Mouse (Mus musculus): ENCODE data around the gene C130026I21Rik. TPM values are rescaled to one million over a fixed set of nuclear protein-coding genes. Genes with fewer than 3 reads are reported as not detected.
"Not testable (repeated sequence)": the region's sequence is repeated elsewhere in the genome, so short reads cannot be mapped to it uniquely, and the experiment has no call there.

The C130026I21Rik gene
- polyA plus RNA-seq, 1 experiment from 2014 or later, result 0.34 TPM

- H3K9ac ChIP-seq (replicated peaks; ENCODE audit: low read depth, low read length); H3K36me3 ChIP-seq (ENCODE audit: control insufficient read depth, insufficient read depth); H3K27me3 ChIP-seq (replicated peaks; ENCODE audit: control insufficient read depth, insufficient read depth, low read length); H3K4me3 ChIP-seq (replicated peaks; ENCODE audit: low read length); H3K4me2 ChIP-seq (ENCODE audit: low read length); H3K4me1 ChIP-seq (replicated peaks; ENCODE audit: control insufficient read depth, insufficient read depth, low read length); ATAC-seq; H3K27ac ChIP-seq (ENCODE audit: low read length); H3K9me3 ChIP-seq (ENCODE audit: control insufficient read depth, low read length): not testable (repeated sequence)
- WGBS, result 76% methylated on average over 9 of the region's 10 CpGs
Observed at GRCm38 (mm10) chr1:85111572-85111971, 158.8 kb downstream of the C130026I21Rik start.

GRCm38 (mm10) chr1:85110876-85111275 lies 159.5 kb downstream of the C130026I21Rik start:
- H3K4me3 ChIP-seq (replicated peaks; ENCODE audit: low read length); H3K27ac ChIP-seq (ENCODE audit: low read length); H3K4me2 ChIP-seq (ENCODE audit: low read length); H3K36me3 ChIP-seq (ENCODE audit: control insufficient read depth, insufficient read depth); ATAC-seq; H3K27me3 ChIP-seq (replicated peaks; ENCODE audit: control insufficient read depth, insufficient read depth, low read length); H3K4me1 ChIP-seq (replicated peaks; ENCODE audit: control insufficient read depth, insufficient read depth, low read length); H3K9ac ChIP-seq (replicated peaks; ENCODE audit: low read depth, low read length); H3K9me3 ChIP-seq (ENCODE audit: control insufficient read depth, low read length): not testable (repeated sequence)
- 81% methylated on average over 2 of the region's 3 CpGs for WGBS

- ATAC-seq; H3K4me1 ChIP-seq (replicated peaks; ENCODE audit: control insufficient read depth, insufficient read depth, low read length); H3K36me3 ChIP-seq (ENCODE audit: control insufficient read depth, insufficient read depth); H3K27ac ChIP-seq (ENCODE audit: low read length); H3K27me3 ChIP-seq (replicated peaks; ENCODE audit: control insufficient read depth, insufficient read depth, low read length); H3K4me3 ChIP-seq (replicated peaks; ENCODE audit: low read length); H3K9ac ChIP-seq (replicated peaks; ENCODE audit: low read depth, low read length); H3K9me3 ChIP-seq (ENCODE audit: control insufficient read depth, low read length); H3K4me2 ChIP-seq (ENCODE audit: low read length): not testable (repeated sequence)
- no CpG with 5 or more reads among the region's 7 CpGs for WGBS
Observed at GRCm38 (mm10) chr1:85109753-85110152, 160.6 kb downstream of the C130026I21Rik start, which contains the start of gene A530032D15Rik. Gene A530032D15Rik, minus strand, starts transcription at chr1:85109853.

DNA sequence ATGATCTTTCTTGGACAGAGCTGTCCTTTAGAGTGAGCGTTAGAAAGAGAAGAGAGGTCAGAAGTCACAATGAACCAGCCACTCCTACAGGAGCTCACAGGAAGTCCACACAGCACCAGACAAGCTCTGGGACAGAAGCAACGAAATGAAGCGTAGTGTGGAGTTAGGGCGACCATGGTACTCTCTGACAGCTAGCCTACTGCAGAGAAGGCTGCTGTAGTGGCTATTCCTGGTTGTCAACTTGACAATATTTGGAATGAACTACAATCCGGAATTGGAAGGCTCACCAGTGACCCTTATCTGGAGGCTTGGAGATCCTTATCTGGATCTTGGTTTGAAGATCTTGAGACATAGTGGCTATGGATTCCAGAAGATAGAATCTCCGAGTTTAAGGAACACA lies 164.4 kb downstream of the C130026I21Rik start:
- 67% methylated on average over 5 of the region's 6 CpGs for WGBS
- not testable (repeated sequence) for H3K36me3 ChIP-seq (ENCODE audit: control insufficient read depth, insufficient read depth); H3K9me3 ChIP-seq (ENCODE audit: control insufficient read depth, low read length); H3K9ac ChIP-seq (replicated peaks; ENCODE audit: low read depth, low read length); H3K27ac ChIP-seq (ENCODE audit: low read length); H3K4me3 ChIP-seq (replicated peaks; ENCODE audit: low read length); ATAC-seq; H3K27me3 ChIP-seq (replicated peaks; ENCODE audit: control insufficient read depth, insufficient read depth, low read length); H3K4me2 ChIP-seq (ENCODE audit: low read length); H3K4me1 ChIP-seq (replicated peaks; ENCODE audit: control insufficient read depth, insufficient read depth, low read length)

- H3K9ac ChIP-seq (replicated peaks; ENCODE audit: low read depth, low read length); H3K4me3 ChIP-seq (replicated peaks; ENCODE audit: low read length); H3K27me3 ChIP-seq (replicated peaks; ENCODE audit: control insufficient read depth, insufficient read depth, low read length); H3K4me2 ChIP-seq (ENCODE audit: low read length); ATAC-seq; H3K4me1 ChIP-seq (replicated peaks; ENCODE audit: control insufficient read depth, insufficient read depth, low read length); H3K27ac ChIP-seq (ENCODE audit: low read length); H3K36me3 ChIP-seq (ENCODE audit: control insufficient read depth, insufficient read depth); H3K9me3 ChIP-seq (ENCODE audit: control insufficient read depth, low read length): not testable (repeated sequence)
- 83% methylated on average over 4 of the region's 4 CpGs for WGBS
Observed at GRCm38 (mm10) chr1:85105336-85105735, 165.0 kb downstream of the C130026I21Rik start.

DNA sequence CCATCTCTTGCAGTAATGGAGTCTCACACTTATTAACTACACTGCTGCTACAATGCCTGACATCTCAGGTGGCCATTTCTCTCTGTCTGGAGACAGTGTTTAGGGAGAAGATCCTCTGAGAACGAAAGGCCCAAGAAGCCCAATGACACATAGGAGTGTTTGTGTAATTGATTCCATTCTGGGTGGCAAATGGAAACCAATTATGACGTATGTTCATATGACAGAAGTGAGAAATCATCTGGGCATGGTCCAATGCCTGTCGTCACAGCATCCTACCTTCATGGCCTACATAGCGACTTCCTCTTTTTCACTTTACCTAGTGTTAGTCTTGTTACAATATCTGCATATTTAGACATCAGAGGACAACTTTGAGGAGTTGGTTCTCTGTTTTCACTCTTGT lies 168.6 kb downstream of the C130026I21Rik start:
- H3K27ac ChIP-seq (ENCODE audit: low read length); H3K9ac ChIP-seq (replicated peaks; ENCODE audit: low read depth, low read length); H3K4me3 ChIP-seq (replicated peaks; ENCODE audit: low read length); ATAC-seq; H3K9me3 ChIP-seq (ENCODE audit: control insufficient read depth, low read length); H3K4me2 ChIP-seq (ENCODE audit: low read length); H3K36me3 ChIP-seq (ENCODE audit: control insufficient read depth, insufficient read depth); H3K4me1 ChIP-seq (replicated peaks; ENCODE audit: control insufficient read depth, insufficient read depth, low read length); H3K27me3 ChIP-seq (replicated peaks; ENCODE audit: control insufficient read depth, insufficient read depth, low read length): not testable (repeated sequence)
- WGBS, result 92% methylated on average over 4 of the region's 4 CpGs

DNA sequence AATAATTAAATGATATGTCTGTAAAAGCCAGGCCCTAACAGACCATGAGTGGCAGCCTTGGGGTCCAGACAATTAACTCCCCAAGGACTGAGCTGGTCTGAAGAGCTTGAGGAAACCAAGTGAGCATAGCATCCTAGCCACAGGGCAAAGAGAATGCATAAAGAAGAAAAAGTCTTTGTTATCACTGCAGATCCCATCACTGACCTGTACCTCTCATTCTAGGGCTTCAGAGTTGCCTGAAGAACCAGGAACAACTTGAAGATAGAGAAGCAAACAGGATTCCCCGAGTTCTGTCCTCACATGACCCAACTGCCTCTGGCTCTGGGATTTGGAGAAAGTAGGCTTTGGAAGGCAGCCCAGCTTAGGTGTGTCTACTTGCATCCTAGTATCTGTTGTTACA lies 170.5 kb downstream of the C130026I21Rik start, which contains the start of gene Gm10553:
Gene Gm10553 (plus strand): TSS at position 301 of the 400 bp plus-strand sequence.
- H3K27me3 ChIP-seq (replicated peaks; ENCODE audit: control insufficient read depth, insufficient read depth, low read length); H3K9ac ChIP-seq (replicated peaks; ENCODE audit: low read depth, low read length); H3K4me1 ChIP-seq (replicated peaks; ENCODE audit: control insufficient read depth, insufficient read depth, low read length); ATAC-seq; H3K9me3 ChIP-seq (ENCODE audit: control insufficient read depth, low read length); H3K4me3 ChIP-seq (replicated peaks; ENCODE audit: low read length); H3K4me2 ChIP-seq (ENCODE audit: low read length); H3K27ac ChIP-seq (ENCODE audit: low read length); H3K36me3 ChIP-seq (ENCODE audit: control insufficient read depth, insufficient read depth): not testable (repeated sequence)
- WGBS, result 60% methylated on average over 1 of the region's 1 CpGs

- 86% methylated on average over 5 of the region's 7 CpGs for WGBS
- H3K27me3 ChIP-seq (replicated peaks; ENCODE audit: control insufficient read depth, insufficient read depth, low read length); H3K9ac ChIP-seq (replicated peaks; ENCODE audit: low read depth, low read length); H3K27ac ChIP-seq (ENCODE audit: low read length); H3K36me3 ChIP-seq (ENCODE audit: control insufficient read depth, insufficient read depth); H3K4me2 ChIP-seq (ENCODE audit: low read length); ATAC-seq; H3K4me3 ChIP-seq (replicated peaks; ENCODE audit: low read length); H3K9me3 ChIP-seq (ENCODE audit: control insufficient read depth, low read length); H3K4me1 ChIP-seq (replicated peaks; ENCODE audit: control insufficient read depth, insufficient read depth, low read length): not testable (repeated sequence)
Observed at GRCm38 (mm10) chr1:85099081-85099480, 171.3 kb downstream of the C130026I21Rik start.

- not testable (repeated sequence) for H3K27me3 ChIP-seq (replicated peaks; ENCODE audit: control insufficient read depth, insufficient read depth, low read length); H3K4me3 ChIP-seq (replicated peaks; ENCODE audit: low read length); H3K27ac ChIP-seq (ENCODE audit: low read length); H3K4me1 ChIP-seq (replicated peaks; ENCODE audit: control insufficient read depth, insufficient read depth, low read length); H3K9ac ChIP-seq (replicated peaks; ENCODE audit: low read depth, low read length); ATAC-seq; H3K36me3 ChIP-seq (ENCODE audit: control insufficient read depth, insufficient read depth); H3K4me2 ChIP-seq (ENCODE audit: low read length); H3K9me3 ChIP-seq (ENCODE audit: control insufficient read depth, low read length)
- 85% methylated on average over 6 of the region's 7 CpGs for WGBS
Observed at GRCm38 (mm10) chr1:85093011-85093572, 177.3 kb downstream of the C130026I21Rik start.

GRCm38 (mm10) chr1:85092169-85092568 lies 178.2 kb downstream of the C130026I21Rik start:
- H3K9me3 ChIP-seq (ENCODE audit: control insufficient read depth, low read length); ATAC-seq; H3K36me3 ChIP-seq (ENCODE audit: control insufficient read depth, insufficient read depth); H3K4me2 ChIP-seq (ENCODE audit: low read length); H3K27ac ChIP-seq (ENCODE audit: low read length); H3K4me3 ChIP-seq (replicated peaks; ENCODE audit: low read length); H3K27me3 ChIP-seq (replicated peaks; ENCODE audit: control insufficient read depth, insufficient read depth, low read length); H3K9ac ChIP-seq (replicated peaks; ENCODE audit: low read depth, low read length); H3K4me1 ChIP-seq (replicated peaks; ENCODE audit: control insufficient read depth, insufficient read depth, low read length): not testable (repeated sequence)
- 50% methylated on average over 1 of the region's 3 CpGs for WGBS

Measured in forebrain, embryonic 16.5 days (tissue).